Mouse (Mus musculus): ENCODE measurements around the gene Dguok. TPM values are rescaled to one million over a fixed set of nuclear protein-coding genes. Genes with fewer than 3 reads are reported as not detected.
A peak's percentile ranks its signal among the peaks of the same experiment; 100 is the strongest.

Gene Dguok
- total RNA-seq (2022): 10 to 100 TPM; 46.1 to 62.6 (median 54.7) TPM

- peak; percentile 98 for DNase-seq
Measured at GRCm38 (mm10) chr6:83506258-83507167, at the start of gene Dguok. TSS of gene Dguok (minus strand) at chr6:83506969.

GRCm38 (mm10) chr6:83555972-83556371, 49.2 kb upstream of the Dguok start:
- DNase-seq: no peak

DNA sequence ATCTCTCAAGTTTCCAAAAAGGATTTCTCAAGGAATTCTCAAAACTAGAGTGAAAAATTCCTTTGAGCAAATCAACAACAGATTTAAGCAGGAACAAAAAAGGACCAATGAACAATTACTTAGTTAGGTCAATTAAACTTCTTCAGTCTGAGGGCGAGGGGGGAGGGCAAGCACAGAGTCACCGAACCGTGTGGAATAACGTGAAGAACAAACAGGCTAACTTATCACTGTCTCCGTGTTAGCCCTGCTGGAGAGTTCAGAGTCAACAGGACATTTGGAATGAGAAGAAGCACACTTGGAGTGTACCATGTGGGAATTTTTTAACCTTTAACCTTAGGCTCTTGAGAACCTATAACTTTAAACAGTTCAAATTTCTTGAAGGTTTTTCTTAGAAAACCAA, 41.6 kb upstream of the Dguok start:
- DNase-seq: no peak

- DNase-seq: no peak
Measured at GRCm38 (mm10) chr6:83545778-83546177, 39.0 kb upstream of the Dguok start.

DNA sequence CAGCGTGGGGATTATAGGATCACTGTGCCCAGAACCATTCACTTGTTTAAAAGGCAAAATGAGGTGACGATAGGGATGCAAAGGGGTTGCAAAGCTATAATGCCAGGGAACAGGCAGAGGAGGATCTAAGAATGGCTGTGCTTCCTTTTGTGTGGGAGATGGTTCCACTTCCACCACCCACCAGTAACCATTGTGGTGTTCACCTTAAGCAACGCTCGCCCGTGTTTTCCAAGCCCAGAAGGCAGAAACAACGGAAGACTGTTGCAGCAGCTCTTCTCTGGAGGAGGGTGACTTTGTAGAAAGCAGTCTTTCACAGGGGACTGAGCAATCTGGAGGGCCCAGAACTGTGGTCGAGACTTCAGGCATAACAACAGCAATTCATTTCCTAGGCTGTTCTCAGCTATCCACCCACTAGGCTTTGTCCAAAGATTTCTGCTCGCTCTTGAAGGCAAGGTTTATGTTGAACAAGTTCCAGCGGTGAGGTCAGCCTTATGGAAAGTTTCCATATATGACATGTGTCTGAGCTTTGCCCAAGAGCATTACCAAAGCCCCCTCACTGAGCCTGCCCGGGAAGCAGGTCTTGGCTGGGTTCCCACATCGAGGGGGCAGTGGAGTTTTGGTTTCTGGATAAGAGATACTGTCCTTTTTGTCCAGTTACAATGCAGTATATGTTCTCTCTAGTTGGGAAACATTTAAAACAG, 35.1 kb upstream of the Dguok start:
- DNase-seq: no peak

GRCm38 (mm10) chr6:83540017-83540416, 33.2 kb upstream of the Dguok start:
- DNase-seq: no peak

GRCm38 (mm10) chr6:83536795-83537059, 30.0 kb upstream of the Dguok start:
- no peak for DNase-seq

DNA sequence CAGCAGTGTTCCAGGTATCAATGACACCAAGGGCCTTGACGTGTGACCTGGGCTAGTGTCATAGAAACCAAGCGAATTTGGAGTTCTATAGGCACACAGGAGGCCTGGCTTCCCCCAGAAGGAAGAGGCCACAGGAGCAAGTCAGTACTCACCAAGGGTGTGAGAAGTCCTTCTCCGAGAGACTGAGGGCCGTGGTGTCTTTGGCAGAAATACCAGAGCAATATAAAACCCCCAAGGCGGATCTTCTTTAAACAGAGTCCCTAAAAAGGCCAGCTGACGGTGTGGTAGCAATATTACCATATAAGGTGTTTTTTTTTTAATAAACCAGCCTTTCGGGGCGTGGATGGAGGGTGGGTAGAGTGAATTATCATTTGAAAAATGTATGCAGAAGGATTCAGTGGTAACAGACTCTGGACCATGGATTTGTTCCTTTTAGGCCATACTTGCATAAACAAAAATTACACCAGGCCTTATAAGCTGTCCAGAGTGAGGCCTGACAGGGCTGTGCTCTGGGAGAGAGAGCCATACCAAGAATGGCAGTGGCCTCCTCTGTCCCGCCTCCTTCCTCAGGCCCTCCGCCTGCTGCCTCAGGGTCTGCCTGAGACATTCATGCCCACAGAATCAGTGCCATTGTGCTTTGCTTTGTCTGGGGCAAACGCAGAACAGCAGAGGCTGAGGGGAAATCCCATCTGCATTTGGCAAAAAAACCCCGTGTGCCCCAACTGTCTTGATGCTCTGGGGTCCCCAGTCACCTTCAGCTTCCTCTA, 29.4 kb upstream of the Dguok start, which contains the start of gene Actg2:
TSS of gene Actg2 (minus strand) at position 238 of the 767 bp plus-strand sequence.
- DNase-seq: no peak

DNA sequence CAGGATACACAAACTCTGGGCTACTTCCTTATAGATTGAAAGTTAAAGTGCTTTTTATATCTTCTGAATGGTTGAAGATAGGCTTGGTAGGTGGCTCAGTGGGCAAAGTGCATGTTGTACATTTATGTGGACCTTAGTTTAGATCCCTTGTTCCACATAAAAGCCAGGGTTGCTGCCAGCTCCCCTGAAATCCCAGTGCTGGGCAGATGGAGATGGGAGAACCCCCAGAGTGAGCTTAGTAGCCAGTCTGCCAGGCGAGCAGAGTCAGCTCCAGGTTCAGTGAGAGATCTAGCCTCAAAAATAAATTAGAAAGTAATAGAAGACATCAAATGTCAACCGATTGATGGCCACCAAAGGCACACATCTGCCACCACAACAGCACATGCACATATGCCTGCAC, 25.8 kb upstream of the Dguok start:
- DNase-seq: no peak

DNA sequence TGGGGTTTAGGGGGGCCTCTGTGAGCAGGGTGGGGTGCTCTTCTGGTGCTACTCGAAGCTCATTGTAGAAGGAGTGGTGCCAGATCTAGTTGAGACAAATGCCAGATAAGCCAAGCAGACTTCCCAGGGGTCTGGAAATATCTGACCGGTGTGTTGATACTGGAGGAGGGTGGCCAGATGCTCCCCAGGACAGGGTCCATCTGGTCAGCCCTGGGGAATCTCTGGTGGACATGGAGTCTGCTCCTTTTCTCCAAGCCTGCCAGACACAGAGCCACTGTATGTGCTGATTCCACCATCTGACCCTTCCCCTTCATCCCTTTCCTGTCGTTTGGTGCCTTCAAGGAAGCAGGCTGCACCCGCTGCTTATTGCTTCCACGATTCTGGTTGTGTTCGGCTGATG, 16.4 kb upstream of the Dguok start:
- DNase-seq: no peak

- DNase-seq: no peak
Measured at GRCm38 (mm10) chr6:83521784-83522183, 15.0 kb upstream of the Dguok start.

DNA sequence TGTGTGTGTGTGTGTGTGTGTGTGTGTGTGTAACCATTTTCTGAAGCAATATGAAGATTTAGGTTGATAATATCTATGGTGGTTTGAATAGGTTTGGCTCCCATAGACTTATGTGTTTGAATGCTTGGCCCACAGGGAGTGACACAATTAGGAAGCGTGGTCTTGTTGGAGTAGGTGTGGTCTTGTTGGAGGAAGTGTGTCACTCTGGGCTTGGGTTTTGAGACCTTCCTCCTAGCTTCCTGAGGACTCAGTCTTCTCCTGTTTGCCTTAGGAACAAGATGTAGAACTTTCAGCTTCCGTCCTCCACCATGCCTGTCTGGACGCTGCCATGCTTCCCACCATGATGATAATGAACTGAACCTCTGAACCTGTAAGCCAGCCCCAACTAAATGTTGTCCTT, 11.9 kb upstream of the Dguok start:
- no peak for DNase-seq

GRCm38 (mm10) chr6:83515172-83515571, 8.4 kb upstream of the Dguok start:
- DNase-seq: no peak

GRCm38 (mm10) chr6:83512495-83512894, 5.7 kb upstream of the Dguok start:
- DNase-seq: no peak

- no peak for DNase-seq
Measured at GRCm38 (mm10) chr6:83510210-83510609, 3.4 kb upstream of the Dguok start.

GRCm38 (mm10) chr6:83509442-83509841, 2.7 kb upstream of the Dguok start:
- DNase-seq: peak; percentile 70

DNA sequence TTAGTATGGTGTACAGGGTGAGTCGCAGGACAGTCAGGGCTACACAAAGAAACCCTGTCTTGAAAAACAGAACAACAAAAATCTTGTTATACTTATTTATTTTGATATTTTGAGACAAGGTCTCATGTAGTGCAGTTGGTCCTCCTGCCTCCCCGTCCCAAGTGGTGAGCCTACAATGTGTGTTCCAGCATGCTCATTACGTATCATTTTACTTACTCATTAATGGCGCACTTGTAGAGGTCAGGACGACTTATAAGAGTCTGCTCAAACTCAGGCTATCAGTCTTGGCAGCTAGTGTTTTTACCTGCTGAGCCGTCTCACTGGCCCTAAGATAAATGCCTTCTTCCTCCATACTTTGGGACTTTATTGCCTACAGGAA, 388 bp upstream of the Dguok start:
- DNase-seq: no peak

DNA sequence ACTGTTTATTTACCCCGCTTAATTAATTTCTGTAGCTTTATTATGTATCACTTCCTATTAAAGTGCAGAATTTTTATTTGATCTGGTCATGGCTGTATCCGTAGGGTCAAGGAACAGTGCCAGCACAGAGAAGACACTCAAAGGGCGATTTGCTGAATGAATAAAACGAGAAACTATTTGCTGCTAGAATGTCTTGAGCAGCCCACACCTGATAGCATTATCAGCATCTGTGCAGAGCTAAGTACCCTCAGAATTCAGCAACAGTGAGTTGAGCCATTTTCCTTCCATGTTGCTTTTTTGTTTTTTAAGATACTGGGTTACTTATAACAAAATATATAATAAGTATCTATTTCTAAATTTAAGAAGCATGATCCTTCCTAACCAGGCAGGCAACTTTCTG, 1.2 kb downstream of the Dguok start:
- DNase-seq: no peak

DNA sequence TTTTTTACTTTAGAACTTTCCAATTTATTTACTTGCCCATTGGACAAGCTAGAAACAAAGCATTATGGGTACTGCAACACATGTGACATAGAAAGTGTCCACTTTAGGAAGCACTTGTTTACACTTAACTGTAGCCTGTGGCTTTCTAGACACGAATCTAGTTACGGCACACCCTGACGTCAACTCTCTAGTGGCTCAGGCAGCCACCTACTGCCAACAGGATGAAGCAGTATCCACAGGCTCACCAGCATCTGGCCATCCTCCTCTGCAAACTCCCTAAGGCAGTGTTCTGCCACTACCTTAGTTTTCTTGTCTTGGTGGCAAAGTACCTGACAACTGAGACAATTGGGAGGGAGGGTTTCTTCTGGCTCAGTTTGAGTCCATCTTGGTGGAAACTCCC, 3.4 kb downstream of the Dguok start:
- no peak for DNase-seq

- no peak for DNase-seq
Measured at GRCm38 (mm10) chr6:83502656-83503055, 4.1 kb downstream of the Dguok start.

DNA sequence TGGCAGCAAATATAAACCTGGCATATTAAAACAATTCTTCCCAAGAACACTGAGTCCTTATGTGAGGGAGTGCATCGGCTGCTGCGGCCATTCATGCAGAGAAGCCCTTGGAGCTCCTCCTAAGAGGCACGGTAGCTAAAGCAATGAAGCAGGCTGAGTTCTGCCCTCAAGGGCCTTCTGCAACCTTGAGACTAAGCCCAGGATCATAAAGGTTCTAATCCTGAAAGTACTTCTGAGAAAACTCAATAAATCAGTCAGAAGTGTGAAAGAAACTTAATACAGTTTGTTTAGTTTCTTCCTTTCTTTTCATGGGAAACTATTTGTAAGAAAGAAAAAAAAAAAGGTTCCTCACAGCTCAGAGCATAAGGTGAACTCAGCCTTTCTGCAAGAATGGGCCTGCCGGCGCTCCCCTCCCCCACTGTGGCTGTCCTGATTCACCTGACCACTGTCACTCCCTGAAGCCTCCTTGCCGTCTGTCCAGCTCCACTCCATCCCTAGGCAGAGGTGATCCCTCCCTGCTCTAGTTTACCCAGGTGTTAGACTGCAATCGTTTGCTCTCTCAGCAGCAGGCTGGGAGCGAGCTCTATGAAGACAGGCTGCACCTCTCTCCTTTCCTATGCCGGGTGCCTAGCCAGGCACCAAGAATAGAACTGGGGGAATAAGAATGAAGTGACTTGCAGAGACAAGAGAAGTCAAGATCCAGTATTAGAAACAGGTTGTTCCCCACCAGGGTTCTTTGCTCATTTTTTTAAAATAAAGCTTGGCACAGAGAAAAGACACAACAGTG, 5.1 kb downstream of the Dguok start:
- DNase-seq: no peak

GRCm38 (mm10) chr6:83500462-83500861, 6.3 kb downstream of the Dguok start:
- no peak for DNase-seq
